Mouse (Mus musculus): ENCODE measurements at regions not wholly inside any gene's neighbourhood (a gene's known extent, or its start where the extent isn't known, plus 50 kb on each side); places are given as distances from the start of the nearest gene placed in this dataset.

GRCm38 (mm10) chr3:140184899-140185525 is 979.5 kb downstream of the Stpg2 start:
- no peak for DNase-seq (ENCODE audit: low spot score in 2 of 2)

DNA sequence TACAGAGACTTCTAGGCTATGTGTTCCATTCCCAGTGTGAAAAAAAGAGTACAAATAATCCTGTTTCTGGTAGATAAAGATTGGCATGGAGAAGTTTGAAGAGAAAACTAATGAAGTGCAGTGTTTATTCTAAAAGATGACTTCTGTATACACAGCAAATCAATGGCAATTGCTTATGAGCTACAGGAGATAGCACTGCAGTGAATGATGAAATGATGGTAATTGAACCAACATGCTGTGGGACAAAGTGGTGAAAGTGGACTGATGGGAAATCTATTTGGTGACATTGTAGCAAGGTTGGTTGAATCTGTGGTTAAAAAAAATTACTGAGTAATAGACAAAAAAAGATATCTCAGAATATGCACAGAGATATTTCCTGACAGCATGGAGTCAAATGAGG is 1000.4 kb downstream of the Stpg2 start:
- no peak for DNase-seq (ENCODE audit: low spot score in 2 of 2)

DNA sequence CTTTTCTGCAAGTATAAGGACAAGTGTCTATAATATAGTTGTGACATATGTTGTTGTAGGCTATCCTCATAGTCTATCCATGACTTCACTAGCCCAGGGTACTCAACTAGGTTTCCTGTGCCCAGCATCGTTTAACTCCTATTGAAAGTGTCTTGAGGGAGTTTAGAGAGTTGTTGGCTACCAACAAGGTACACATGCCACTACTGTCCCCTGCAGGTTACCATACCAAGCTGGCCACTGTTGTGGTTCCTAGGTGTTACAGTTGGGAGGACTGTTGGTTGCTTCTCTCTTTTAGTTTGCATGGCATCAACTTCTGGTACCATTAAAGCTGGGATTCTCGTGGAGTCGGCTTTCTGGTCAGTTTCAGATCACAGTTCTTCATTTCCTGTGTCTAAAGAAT is 990.7 kb downstream of the Pdha2 start:
- DNase-seq (ENCODE audit: low spot score in 2 of 2) = no peak

DNA sequence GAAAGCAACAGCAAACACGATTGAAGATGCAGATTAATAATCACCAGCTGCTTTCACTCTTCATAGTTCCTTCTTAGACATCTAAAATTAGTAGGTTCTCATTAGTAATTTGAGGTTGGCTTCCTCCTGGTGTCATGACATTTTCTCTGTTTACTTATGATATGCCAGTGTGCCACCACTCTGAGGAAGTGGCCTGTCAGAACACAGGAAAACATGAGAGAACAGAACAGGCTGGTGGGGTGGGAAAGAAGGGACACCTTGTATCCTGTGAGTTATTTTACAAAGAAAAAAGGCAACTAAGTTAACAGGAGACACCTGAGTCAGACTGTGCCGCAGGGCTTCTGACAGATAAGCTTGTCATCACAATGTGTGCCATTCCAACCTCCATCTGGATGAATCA is 981.4 kb downstream of the Pdha2 start:
- DNase-seq (ENCODE audit: low spot score in 2 of 2) = no peak

DNA sequence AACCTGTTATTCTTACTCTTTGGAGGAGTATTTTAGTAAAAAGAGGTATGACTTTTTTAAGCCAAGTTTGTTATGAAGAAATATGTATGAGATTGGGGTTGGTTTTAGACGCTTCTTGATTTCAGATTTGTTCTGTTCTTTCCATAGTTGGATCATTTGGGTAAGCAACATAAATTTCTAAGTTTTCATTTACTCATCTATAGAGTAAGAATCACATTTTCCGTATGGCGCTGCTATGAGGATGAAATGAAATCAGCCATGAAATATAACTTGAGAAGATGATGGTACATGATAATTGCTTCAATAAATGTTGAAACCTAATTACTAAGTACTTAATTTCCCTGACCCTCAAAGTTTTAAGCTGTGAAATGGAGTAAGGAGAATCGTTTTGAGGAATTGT is 979.0 kb downstream of the Pdha2 start:
- DNase-seq (ENCODE audit: low spot score in 2 of 2) = no peak

DNA sequence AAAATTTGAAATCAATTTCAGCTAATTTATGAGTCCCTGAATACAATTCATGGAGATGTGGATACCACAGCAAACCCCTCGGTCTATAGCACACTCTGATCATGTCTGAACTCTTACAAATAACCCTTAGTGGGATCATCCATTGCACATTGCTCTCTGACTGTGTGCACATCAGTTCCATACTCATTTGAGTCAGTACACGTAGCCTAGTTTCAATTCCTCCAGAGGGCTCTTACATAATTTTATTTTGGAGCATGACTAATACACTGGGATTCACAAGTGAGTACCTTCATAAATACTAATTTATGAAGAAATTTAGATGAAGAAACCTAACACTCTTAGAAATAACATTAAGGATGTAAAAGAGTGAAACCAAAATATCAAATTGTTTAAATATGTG is 978.3 kb downstream of the Pdha2 start:
- DNase-seq (ENCODE audit: low spot score in 2 of 2) = no peak

GRCm38 (mm10) chr3:140239276-140239675 is 972.9 kb downstream of the Pdha2 start:
- no peak for DNase-seq (ENCODE audit: low spot score in 2 of 2)

Data from frontal cortex, postnatal 10 days (tissue).